Mouse (Mus musculus) CH12.LX (cell line): Measurements from ENCODE around the gene Hip1r. TPM values are rescaled to one million over a fixed set of nuclear protein-coding genes. Genes with fewer than 3 reads are reported as not detected.
"Not testable (repeated sequence)": the region's sequence is repeated elsewhere in the genome, so short reads cannot be mapped to it uniquely, and the experiment has no call there.

Source experiments
- DNase-seq: peaks from one replicate; pipeline ENCODE4 v3.0.0-alpha.2; 2013; ENCODE audit errors: extremely low read depth
- H3K27ac ChIP-seq: 2 replicates; pipeline ENCODE4 v1.5.1; 2012; ENCODE audit warnings: low read depth, mild to moderate bottlenecking, control low read depth, moderate library complexity; ENCODE audit not compliant: insufficient read depth
- H3K27me3 ChIP-seq: replicated peaks from 2 replicates; pipeline ENCODE3; 2012; ENCODE audit warnings: inconsistent platforms
- H3K36me3 ChIP-seq, 2 experiments: replicated peaks in 1 of 2; 2 replicates each; pipeline versions ENCODE3 to v1.6.1; 2012; ENCODE audit warnings: inconsistent platforms in 1 of 2, low read length in 1 of 2, mild to moderate bottlenecking in 1 of 2, mixed read lengths in 1 of 2, moderate library complexity in 1 of 2; ENCODE audit not compliant: control insufficient read depth in 1 of 2, insufficient read depth in 1 of 2
- H3K4me1 ChIP-seq, 2 experiments: 2 replicates each; pipeline ENCODE4 v1.6.1; 2012; ENCODE audit warnings: inconsistent platforms in 1 of 2, moderate library complexity in 1 of 2; ENCODE audit not compliant: insufficient read depth in 2 of 2, control insufficient read depth in 1 of 2
- H3K4me2 ChIP-seq: 2 replicates; pipeline ENCODE4 v1.6.1; 2012; ENCODE audit warnings: low read depth, mild to moderate bottlenecking, control low read depth; ENCODE audit not compliant: poor library complexity, insufficient read depth, severe bottlenecking
- H3K4me3 ChIP-seq, 3 experiments: fragments of 150-350 bp in 1 of 3; sonication (generic) in 1 of 3; replicated peaks in 1 of 3; 2 replicates each; pipeline versions ENCODE3 to v1.5.1; 2011 to 2012; ENCODE audit warnings: low read depth in 2 of 3, low read length in 2 of 3, mild to moderate bottlenecking in 2 of 3, moderate library complexity in 2 of 3, control low read depth in 1 of 3, improper control_type of control experiment in 1 of 3, inconsistent platforms in 1 of 3, mixed read lengths in 1 of 3; ENCODE audit not compliant: poor library complexity in 1 of 3
- H3K79me2 ChIP-seq: replicated peaks from 2 replicates; pipeline ENCODE4 v1.6.1; 2012; ENCODE audit warnings: mild to moderate bottlenecking, moderate library complexity; ENCODE audit not compliant: control insufficient read depth, poor library complexity, insufficient read depth, severe bottlenecking; ENCODE audit errors: extremely low read depth
- H3K9ac ChIP-seq: 2 replicates; pipeline ENCODE4 v1.6.1; 2012; ENCODE audit warnings: low read depth, mild to moderate bottlenecking, control low read depth, moderate library complexity; ENCODE audit not compliant: insufficient read depth
- H3K9me3 ChIP-seq: replicated peaks from 2 replicates; pipeline ENCODE3; 2012; ENCODE audit warnings: low read length, inconsistent platforms, mixed read lengths
- CHD2 ChIP-seq: IDR thresholded peaks from 2 replicates; pipeline ENCODE4 v1.6.1; 2011; ENCODE audit warnings: low read length, improper control_type of control experiment
- ELF1 ChIP-seq: IDR thresholded peaks from 2 replicates; pipeline ENCODE4 v1.6.1; 2014; ENCODE audit warnings: low read depth, mild to moderate bottlenecking, inconsistent platforms, low read length, improper control_type of control experiment
- EP300 ChIP-seq: IDR thresholded peaks from 2 replicates; pipeline ENCODE4 v1.6.1; 2011; ENCODE audit warnings: low read length, improper control_type of control experiment
- GABPA ChIP-seq: IDR thresholded peaks from 2 replicates; pipeline ENCODE4 v1.6.1; 2012; ENCODE audit warnings: low read depth, low read length, improper control_type of control experiment, inconsistent platforms; ENCODE audit not compliant: insufficient replicate concordance
- JUND ChIP-seq: conservative IDR thresholded peaks from 2 replicates; pipeline ENCODE4 v1.6.1; 2011; ENCODE audit warnings: low read depth, low read length, improper control_type of control experiment
- MAFK ChIP-seq: IDR thresholded peaks from 2 replicates; pipeline ENCODE4 v1.6.1; 2011; ENCODE audit warnings: low read length, improper control_type of control experiment; ENCODE audit not compliant: insufficient replicate concordance
- PAX5 ChIP-seq: IDR thresholded peaks from 2 replicates; pipeline ENCODE4 v1.6.1; 2012; ENCODE audit warnings: low read length, inconsistent platforms, mixed read lengths
- UBTF ChIP-seq: IDR thresholded peaks from 2 replicates; pipeline ENCODE4 v1.6.1; 2012; ENCODE audit warnings: low read depth, mild to moderate bottlenecking, inconsistent platforms, low read length, improper control_type of control experiment, moderate library complexity
- ZC3H11A ChIP-seq: IDR thresholded peaks from 2 replicates; pipeline ENCODE4 v1.6.1; 2012; ENCODE audit warnings: low read depth, mild to moderate bottlenecking, inconsistent platforms, low read length, improper control_type of control experiment
- dilution Hi-C: fragments of 300-500 bp; cut with MboI; formaldehyde crosslinking; loops from 2 replicates; pipeline ENCODE4 v1.14.3; 2020; ENCODE audit warnings: low sequenced_read_pairs; ENCODE audit not compliant: extremely low pct_unique_long_range_greater_than_20kb, extremely low pct_ligation_motif_present
- in situ Hi-C: fragments of 300-500 bp; cut with MboI; formaldehyde crosslinking; loops from 3 replicates; pipeline ENCODE4 v1.14.3; 2019; ENCODE audit warnings: low sequenced_read_pairs, low pct_ligation_motif_present, low pct_unique_long_range_greater_than_20kb, mixed read lengths
- polyA plus RNA-seq: library from polyadenylated mRNA; unstranded; fragments of >175 nt; gene quantifications from 2 replicates; pipeline ENCODE4 v1.2.1, GENCODE M21; 2012; ENCODE audit warnings: low read depth; ENCODE audit not compliant: insufficient read length
- total RNA-seq, 2 experiments: library from RNA; depleted of rRNA; stranded (reverse); fragments of 300-350 nt in 1 of 2; fragments of >200 nt in 1 of 2; gene quantifications; 2 replicates each; pipeline ENCODE4 v1.2.3; 2012 to 2014

Gene Hip1r
- total and polyA plus RNA-seq, 3 experiments, result 26.1 to 49.8 (median 44.7) TPM

DNA sequence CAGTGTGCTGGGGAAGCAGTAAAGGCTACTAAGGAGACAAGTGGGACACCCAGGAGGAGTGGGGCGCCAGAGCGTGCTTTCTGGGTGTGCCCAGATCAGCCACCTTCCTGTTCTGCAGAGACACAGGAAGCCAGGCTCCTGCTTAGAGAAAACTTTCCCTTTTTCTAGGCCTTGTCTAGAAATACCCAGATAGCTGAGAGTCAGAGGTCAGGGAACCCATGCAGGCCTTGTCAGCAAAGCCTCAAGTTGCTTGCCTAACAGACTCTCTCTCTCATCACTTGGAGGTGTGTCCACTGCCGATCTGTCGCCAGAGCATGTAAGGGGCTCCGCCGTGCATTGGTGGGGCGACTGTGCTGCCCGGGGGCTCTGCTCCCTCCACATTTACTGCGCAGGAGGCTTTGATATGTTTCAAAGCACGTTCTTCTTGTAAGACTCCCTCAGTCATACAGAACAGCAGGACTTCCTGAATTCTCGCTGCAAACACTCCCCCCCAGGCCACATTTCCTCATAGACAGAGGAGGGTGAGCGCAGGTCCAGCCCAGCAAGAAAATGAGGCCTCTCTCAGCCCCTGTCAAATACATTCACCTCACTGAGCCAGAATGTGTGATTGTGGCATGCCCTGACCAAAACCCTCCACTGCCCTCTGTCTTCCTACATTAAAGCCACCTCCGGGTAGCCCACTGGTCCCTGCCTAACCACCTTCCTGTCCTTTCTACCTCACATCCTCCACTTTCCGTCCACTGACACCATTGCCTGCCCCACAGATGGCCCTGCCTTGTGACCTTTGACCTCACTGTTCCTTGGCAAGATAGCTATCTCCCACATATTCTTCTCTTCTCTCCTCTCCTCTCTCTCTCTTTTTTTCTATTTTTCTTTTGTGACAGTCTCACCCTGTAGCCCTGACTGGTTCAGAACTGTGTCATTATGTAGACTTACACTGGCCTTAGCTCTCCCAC, 76.9 kb downstream of the Hip1r start:
- Histone ChIP-seq H3K4me2 (no peak overlapping the region), H3K79me2 (no peaks in the 10 kb centered on the region), H3K9ac (no peak overlapping the region), H3K4me3 (no peak overlapping the region)
- dilution Hi-C loops, result no loop called here
- TF ChIP-seq ZC3H11A (no peak), ELF1 (no peak), UBTF (no peak), CHD2 (no peak), PAX5 (no peak), MAFK (no peak), JUND (no peak), EP300 (no peak)
- TF ChIP-seq, all 38 proteins: peak for 0
- no peak for DNase-seq
- Histone ChIP-seq H3K27ac (no peak overlapping the region), H3K4me1 (peaks cover 11 to 41% of the 10 kb centered on the region in 2 experiments), H3K36me3 (no peaks in the 10 kb centered on the region), H3K9me3 (no peaks in the 10 kb centered on the region), H3K27me3 (no peaks in the 10 kb centered on the region)
- in situ Hi-C loops, result no loop called here

DNA sequence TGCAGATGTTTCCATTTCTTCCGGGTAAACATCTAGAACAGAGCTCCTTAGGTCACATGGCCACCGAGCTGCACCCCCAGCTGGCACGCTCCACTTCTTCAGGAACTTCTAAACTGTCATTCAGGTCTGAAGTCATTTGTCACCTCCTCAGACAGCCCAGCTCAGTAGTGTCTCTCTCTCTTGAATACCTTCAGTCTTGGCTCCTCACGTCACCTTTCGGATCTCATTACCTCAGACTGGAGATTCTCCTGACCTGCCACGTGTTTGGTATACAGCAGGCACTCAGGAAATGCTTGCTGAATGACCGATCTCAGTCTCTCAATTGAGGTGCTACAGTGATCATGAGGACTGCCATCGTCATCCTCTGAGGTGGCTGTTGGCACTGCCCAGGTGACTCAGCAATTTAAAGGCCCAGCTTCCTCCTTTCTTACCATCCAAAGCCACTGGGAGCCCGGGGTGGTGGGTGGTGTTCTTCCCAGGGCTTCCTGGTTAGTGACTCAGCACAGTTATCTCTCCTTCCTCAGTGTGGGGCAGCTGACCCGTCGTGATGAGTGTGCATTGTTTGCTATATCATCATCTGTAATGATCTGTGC, 78.6 kb downstream of the Hip1r start:
- H3K4me3 ChIP-seq, result no peak overlapping the region
- no peaks in the 10 kb centered on the region for H3K27me3 ChIP-seq
- H3K4me2 ChIP-seq, result no peak overlapping the region
- H3K9me3 ChIP-seq, result peaks cover 4% of the 10 kb centered on the region
- no peak overlapping the region for H3K9ac ChIP-seq
- no peaks in the 10 kb centered on the region for H3K79me2 ChIP-seq
- dilution Hi-C loops, result no loop called here
- DNase-seq, result no peak
- H3K4me1 ChIP-seq, result peaks cover 11 to 43% of the 10 kb centered on the region in 2 experiments
- TF ChIP-seq MAFK (0 out of 2 replicates have a peak, but pooled peaks have one; percentile 13), GABPA (no peak)
- H3K27ac ChIP-seq, result no peak overlapping the region
- H3K36me3 ChIP-seq, result no peaks in the 10 kb centered on the region
- in situ Hi-C loops, result no loop called here

DNA sequence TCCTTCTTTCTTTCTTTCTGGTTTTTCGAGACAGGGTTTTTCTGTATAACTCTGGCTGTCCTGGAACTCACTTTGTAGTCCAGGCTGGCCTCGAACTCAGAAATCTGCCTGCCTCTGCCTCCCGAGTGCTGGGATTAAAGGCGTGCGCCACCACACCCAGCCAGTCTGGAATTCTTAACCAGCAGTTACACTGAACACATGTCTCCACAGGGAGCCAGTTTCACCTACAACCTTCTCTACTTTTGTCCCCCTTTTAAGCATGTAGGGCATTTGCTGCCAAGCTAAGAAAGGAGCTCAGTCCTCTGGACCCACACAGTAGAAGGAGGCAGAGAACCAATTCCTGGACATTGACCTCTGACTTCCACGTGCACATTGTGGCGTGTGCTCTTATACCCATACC, 79.2 kb downstream of the Hip1r start:
- DNase-seq, H3K27me3 ChIP-seq, dilution Hi-C loops, H3K4me3 ChIP-seq, H3K79me2 ChIP-seq, H3K4me2 ChIP-seq, H3K9ac ChIP-seq, H3K9me3 ChIP-seq, H3K36me3 ChIP-seq, in situ Hi-C loops, H3K27ac ChIP-seq: not testable (repeated sequence)
- H3K4me1 ChIP-seq, result peaks cover 11 to 43% of the 10 kb centered on the region in 2 experiments

Other genes starting within 250 kb of the Hip1r start
- gene Rsrc2, start 224.2 kb upstream of the Hip1r start, total RNA-seq (2012; rRNA removed), result 55.8 and 68.5 TPM in 2 replicates
- gene Rsrc2, start 224.2 kb upstream of the Hip1r start, total RNA-seq (2014; rRNA removed), result 107 and 138 TPM in 2 replicates
- gene Rsrc2, start 224.2 kb upstream of the Hip1r start, polyA plus RNA-seq, result 128 and 154 TPM in 2 replicates
- 36.3 and 37.4 TPM in 2 replicates for gene Kntc1, start 223.9 kb upstream of the Hip1r start, total RNA-seq (2012; rRNA removed)
- gene Kntc1, start 223.9 kb upstream of the Hip1r start, total RNA-seq (2014; rRNA removed), result 30.4 and 39.0 TPM in 2 replicates
- 26.4 and 30.5 TPM in 2 replicates for gene Kntc1, start 223.9 kb upstream of the Hip1r start, polyA plus RNA-seq
- not detected in 2 replicates for gene Hcar2, start 108.1 kb upstream of the Hip1r start, total RNA-seq (2012; rRNA removed)
- not detected in 2 replicates for gene Hcar2, start 108.1 kb upstream of the Hip1r start, total RNA-seq (2014; rRNA removed)
- not detected in 2 replicates for gene Hcar2, start 108.1 kb upstream of the Hip1r start, polyA plus RNA-seq
- gene Hcar1, start 93.6 kb upstream of the Hip1r start, total RNA-seq (2012; rRNA removed), result not detected in 2 replicates
- gene Hcar1, start 93.6 kb upstream of the Hip1r start, total RNA-seq (2014; rRNA removed), result not detected in 2 replicates
- not detected in 2 replicates for gene Hcar1, start 93.6 kb upstream of the Hip1r start, polyA plus RNA-seq
- gene Denr, start 66.5 kb upstream of the Hip1r start, total RNA-seq (2012; rRNA removed), result 80.9 and 90.4 TPM in 2 replicates
- 127 and 128 TPM in 2 replicates for gene Denr, start 66.5 kb upstream of the Hip1r start, total RNA-seq (2014; rRNA removed)
- gene Denr, start 66.5 kb upstream of the Hip1r start, polyA plus RNA-seq, result 372 and 423 TPM in 2 replicates
- not detected in 2 replicates for gene Gm43518, start 46.2 kb upstream of the Hip1r start, total RNA-seq (2012; rRNA removed)
- not detected in 2 replicates for gene Gm43518, start 46.2 kb upstream of the Hip1r start, total RNA-seq (2014; rRNA removed)
- gene Gm43518, start 46.2 kb upstream of the Hip1r start, polyA plus RNA-seq, result 0.74 and 0.87 TPM in 2 replicates
- gene Ccdc62, start 42.9 kb upstream of the Hip1r start, total RNA-seq (2012; rRNA removed), result 5.3 and 6.2 TPM in 2 replicates
- gene Ccdc62, start 42.9 kb upstream of the Hip1r start, total RNA-seq (2014; rRNA removed), result 2.0 and 2.6 TPM in 2 replicates
- 1.6 and 2.2 TPM in 2 replicates for gene Ccdc62, start 42.9 kb upstream of the Hip1r start, polyA plus RNA-seq
- gene Vps37b, start 58.6 kb downstream of the Hip1r start, total RNA-seq (2012; rRNA removed), result 8.3 and 8.7 TPM in 2 replicates
- 10.2 and 10.6 TPM in 2 replicates for gene Vps37b, start 58.6 kb downstream of the Hip1r start, total RNA-seq (2014; rRNA removed)
- gene Vps37b, start 58.6 kb downstream of the Hip1r start, polyA plus RNA-seq, result 23.5 and 24.7 TPM in 2 replicates
- 0.63 and 0.98 TPM in 2 replicates for gene Abcb9, start 122.2 kb downstream of the Hip1r start, total RNA-seq (2012; rRNA removed)
- 0.41 and 0.44 TPM in 2 replicates for gene Abcb9, start 122.2 kb downstream of the Hip1r start, total RNA-seq (2014; rRNA removed)
- 1.1 and 1.4 TPM in 2 replicates for gene Abcb9, start 122.2 kb downstream of the Hip1r start, polyA plus RNA-seq
- 24.9 and 25.5 TPM in 2 replicates for gene Ogfod2, start 138.7 kb downstream of the Hip1r start, total RNA-seq (2012; rRNA removed)
- gene Ogfod2, start 138.7 kb downstream of the Hip1r start, total RNA-seq (2014; rRNA removed), result 19.3 and 20.0 TPM in 2 replicates
- 19.6 and 24.0 TPM in 2 replicates for gene Ogfod2, start 138.7 kb downstream of the Hip1r start, polyA plus RNA-seq
- 63.2 and 78.0 TPM in 2 replicates for gene Arl6ip4, start 142.5 kb downstream of the Hip1r start, total RNA-seq (2012; rRNA removed)
- 33.5 and 37.2 TPM in 2 replicates for gene Arl6ip4, start 142.5 kb downstream of the Hip1r start, total RNA-seq (2014; rRNA removed)
- 130 and 166 TPM in 2 replicates for gene Arl6ip4, start 142.5 kb downstream of the Hip1r start, polyA plus RNA-seq